Mouse (Mus musculus) thymus, postnatal 14 days (tissue): ENCODE data around the gene B3gat3.
A peak's percentile ranks its signal among the peaks of the same experiment; 100 is the strongest.
"Not testable (repeated sequence)": the region's sequence is repeated elsewhere in the genome, so short reads cannot be mapped to it uniquely, and the experiment has no call there.

ENCODE experiments used
- DNase-seq: peaks from one replicate; pipeline ENCODE4 v3.0.0; 2021

B3gat3 gene

DNA sequence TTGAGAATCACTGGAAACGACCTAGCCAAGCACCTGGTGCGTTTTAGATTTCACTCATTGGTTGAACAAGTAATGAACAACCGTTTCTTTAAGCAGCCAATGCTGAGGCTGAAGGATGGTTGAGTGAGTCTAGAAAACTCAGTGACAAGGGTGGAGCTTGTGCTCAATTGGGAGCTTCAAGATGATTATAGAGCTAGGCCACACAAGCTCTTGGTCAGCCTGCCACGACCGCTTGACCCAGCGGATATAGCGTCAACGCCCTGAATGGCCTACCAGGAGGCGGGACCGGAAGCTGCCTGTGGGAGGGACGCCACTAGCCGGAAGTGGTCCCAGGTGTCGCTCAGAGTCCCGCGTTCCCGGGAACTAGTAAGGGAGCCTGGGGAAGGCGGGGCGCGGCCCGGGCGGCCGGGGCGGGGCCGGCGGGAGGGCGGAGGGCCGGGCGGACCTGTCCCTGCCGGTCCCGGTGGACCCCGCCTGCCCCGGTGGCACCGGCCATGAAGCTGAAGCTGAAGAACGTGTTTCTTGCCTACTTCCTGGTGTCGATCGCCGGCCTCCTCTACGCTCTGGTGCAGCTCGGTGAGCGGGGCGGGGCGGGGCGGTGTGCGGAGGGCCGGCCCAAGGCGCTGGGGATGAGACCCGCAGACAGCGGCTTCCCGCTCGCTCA lies at the start of gene B3gat3:
TSS of gene B3gat3 (plus strand) at position 302 of the 664 bp plus-strand sequence.
- peak; percentile 85 for DNase-seq

DNA sequence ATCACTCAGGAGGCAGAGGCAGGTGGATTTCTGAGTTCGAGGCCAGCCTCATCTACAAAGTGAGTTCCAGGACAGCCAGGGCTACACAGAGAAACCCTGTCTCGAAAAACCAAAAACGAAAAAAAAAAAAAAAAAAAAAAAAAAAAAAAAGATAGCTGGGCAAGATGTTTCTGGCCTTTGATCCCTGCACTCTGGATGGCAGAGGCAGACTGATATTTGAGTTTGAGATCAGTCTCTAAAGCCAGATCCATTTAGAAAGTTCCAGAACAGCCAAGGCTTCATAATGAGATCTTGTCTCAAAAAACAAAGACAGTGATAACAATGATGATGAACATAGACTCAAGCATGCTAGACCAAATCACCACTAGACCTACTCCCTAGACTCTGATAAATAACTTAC lies 49.8 kb upstream of the B3gat3 start:
- DNase-seq = not testable (repeated sequence)

DNA sequence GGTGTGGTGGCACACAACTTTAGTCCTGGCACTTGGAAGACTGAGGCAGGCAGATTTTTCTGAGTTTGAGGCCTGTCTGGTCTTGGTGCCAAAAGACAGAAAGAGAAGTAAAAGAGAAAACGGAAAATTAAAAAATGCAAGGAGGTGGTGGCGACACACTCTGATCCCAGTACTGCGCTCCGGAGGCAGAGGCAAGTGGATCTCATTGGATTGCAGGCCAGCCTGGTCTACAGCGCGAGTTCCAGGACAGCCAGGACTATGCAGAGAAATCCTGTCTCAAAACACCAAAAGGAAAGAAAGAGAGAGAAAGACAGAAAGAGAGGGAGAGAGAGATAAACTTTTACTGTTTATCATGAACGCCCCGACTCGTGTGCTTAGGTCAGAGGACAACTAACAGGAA lies 49.3 kb upstream of the B3gat3 start:
- DNase-seq = no peak

DNA sequence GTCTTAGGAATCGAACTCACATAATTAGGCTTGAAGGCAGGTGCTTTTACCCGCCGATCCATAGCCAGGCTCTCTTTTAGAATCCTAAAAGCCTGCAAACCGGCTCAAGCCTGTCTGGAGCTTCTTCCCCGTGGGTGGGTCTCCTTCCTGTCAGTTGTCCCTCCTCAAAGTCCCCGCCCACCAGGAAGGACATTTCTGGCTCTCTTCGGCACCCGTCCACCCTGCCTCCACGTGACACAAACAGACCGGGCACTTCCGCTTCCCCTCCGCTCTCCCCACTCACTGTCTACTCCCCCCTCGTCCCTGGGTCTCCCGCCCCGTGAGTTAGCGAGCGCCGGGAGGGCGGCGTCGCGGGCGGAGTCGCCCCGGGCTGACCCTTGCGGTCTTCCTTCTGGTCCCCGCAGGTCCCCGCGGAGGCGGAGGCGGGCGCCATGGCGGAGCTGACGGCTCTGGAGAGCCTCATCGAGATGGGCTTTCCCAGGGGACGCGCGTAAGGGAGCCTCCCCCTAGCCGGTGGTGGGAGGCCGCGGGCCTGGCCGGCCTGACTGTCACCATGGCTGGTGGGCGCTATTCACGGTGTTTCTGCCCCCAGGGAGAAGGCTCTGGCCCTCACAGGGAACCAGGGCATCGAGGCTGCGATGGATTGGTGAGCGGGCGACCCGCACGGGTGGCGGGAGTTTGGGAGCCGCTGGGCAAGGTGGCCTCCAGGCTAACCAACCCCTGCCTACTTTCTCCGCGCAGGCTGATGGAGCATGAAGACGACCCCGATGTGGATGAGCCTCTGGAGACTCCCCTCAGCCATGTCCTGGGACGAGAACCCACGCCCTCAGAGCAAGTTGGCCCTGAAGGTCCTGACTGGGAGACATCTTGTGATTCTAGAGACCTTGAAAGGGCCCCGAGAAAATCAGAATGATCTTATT lies 48.6 kb upstream of the B3gat3 start, which contains the start of gene Ubxn1:
TSS of gene Ubxn1 (plus strand) at position 230 of the 920 bp plus-strand sequence.
- DNase-seq = peak; percentile 97

DNA sequence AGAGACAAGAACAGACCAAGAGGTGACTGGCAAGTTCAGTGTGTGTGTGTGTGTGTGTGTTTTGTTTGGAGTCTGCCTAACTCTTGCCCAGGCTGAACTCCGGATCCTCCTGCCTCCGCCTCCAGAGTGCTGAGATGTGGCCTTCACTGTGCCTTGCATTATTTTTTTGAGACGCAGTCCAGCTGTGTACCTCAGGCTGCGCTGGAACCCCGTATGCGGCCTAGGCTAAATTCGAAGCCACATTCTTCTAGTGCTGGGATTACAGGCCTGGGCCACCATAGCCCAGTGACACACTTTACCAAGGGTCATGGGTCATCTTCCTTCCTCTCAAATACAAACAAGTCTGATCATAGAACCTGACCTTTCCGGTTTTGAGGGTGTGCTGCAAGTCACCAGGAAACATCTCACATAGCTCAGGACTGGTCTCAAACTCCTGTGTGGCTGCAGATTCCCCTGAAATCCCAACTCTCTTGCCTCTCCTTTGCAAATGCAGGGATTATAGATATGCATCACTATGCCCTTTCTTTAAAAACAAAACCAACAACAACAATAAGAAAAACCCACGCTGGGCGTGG lies 47.8 kb upstream of the B3gat3 start:
- DNase-seq = no peak

DNA sequence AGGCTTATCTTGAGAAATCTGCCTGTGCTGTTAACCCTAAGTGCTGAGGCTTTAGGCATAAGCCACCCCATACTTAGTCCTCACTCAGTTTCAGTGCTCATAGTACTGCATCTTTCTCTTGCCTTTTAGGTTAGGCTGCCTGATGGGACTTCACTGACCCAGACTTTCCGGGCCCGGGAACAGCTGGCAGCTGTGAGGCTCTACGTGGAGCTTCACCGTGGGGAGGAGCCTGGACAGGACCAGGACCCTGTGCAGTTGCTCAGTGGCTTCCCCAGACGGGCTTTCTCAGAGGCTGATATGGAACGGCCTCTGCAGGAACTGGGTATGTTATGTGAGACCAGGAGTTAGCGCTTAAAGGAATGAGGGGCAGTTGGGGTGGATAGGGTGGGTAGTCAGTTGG lies 45.1 kb upstream of the B3gat3 start:
- DNase-seq = no peak

DNA sequence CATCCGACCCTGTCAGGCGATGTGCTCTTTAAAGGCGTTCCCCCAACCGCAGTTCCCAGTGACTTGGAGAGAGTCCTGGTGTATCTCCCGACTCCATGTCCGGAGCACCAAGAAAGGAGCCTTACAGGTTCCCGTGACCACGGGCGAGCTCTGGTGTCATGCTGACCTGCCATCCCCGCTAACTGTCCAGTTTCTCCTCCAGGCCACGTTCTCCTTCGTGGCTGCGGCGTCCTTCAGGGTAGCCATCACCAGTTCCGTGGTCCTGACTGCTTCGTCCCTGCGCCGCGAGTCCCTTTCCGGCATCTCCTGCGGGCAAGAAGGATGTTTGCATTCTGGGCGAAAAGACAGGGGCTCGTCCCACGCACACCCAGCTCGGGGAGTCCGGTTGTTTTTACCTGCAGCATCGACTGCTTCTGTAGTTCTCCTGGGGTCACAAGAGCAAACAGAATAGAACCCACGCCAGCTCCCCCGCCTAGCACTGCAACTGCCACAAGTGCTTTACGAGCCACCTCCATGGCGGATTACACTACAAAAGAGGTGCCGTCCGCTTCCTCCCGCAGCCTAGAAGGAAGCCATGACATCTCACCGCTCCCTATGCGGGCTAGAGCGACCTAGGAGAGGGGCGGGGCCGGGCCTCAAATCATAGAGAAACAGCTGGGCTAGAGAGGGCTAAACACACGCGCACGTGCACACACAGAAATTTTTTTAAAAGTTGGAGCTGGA lies 39.7 kb upstream of the B3gat3 start, which contains the start of gene Uqcc3:
TSS of gene Uqcc3 (minus strand) at position 613 of the 723 bp plus-strand sequence.
- DNase-seq = peak; percentile 94

DNA sequence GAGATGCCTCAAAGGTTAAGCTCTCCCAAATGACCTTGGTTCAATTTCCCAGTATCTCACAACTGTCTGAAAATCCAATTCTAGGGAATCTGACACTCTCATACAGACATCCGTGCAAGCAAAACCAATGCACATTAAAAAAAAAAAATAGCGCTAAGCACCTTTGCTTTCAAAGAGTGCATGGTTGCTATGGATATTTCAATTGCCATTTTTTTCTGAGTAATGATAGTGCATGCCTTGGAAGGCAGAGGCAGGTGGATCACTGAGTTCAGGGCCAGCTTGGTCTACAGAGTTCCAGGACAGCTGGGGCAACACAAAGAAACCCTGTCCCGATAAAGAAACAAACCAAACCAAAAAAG lies 39.2 kb upstream of the B3gat3 start:
- DNase-seq = no peak

DNA sequence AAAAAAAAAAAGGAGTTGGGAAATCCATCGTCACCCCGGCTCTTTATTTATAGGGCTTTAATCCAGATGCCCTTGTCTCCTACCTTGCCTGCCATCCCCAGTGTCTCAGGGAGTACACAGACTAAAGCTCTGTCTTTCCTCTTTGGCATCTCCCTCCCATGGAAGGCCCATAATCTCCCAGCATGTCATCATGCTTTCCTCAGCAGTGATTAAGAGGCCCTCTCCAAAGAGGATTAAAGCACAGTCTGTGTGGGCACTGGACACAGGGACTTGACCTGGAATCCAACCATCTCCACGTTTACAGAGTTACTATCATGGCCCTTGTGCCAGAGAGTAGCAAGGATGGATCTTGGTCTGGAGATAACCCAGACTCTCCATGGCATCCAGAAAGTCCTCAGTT lies 36.6 kb upstream of the B3gat3 start, which contains the start of the genes Lbhd1 and Gm49403:
TSS of gene Lbhd1 (plus strand) at position 117 of the 400 bp plus-strand sequence.
TSS of gene Gm49403 (plus strand) at position 315 of the 400 bp plus-strand sequence.
- DNase-seq = no peak

DNA sequence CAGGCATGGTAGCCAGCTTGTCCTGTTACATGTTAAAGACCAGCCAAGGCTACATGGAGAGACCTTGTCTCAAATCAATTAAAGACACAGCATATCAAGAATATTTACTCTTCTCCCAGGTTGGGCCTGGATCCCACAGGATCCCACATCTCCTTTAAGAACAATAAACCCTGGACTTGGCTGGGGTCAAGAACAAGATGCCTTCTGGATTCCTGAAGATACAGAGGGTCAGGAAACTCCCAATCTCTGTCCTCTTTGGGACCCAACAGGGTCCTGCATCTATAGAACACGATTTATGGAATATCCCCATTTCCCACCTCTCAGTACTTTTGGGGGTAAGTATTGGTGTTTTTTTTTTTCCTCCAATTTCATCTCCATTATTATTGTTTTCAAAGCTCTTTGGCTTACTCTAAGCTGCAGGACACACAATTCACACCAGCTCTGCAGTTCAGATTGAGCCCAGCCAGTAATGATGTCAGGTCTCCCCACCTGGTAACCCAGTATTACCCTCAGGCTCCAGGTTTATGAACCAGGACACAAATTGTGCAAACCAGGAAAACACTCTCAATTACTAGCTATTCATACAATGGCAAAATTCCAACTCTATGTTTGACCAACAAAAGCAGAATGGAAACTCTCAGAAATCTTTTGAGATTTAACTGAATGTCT lies 33.1 kb upstream of the B3gat3 start:
- no peak for DNase-seq

DNA sequence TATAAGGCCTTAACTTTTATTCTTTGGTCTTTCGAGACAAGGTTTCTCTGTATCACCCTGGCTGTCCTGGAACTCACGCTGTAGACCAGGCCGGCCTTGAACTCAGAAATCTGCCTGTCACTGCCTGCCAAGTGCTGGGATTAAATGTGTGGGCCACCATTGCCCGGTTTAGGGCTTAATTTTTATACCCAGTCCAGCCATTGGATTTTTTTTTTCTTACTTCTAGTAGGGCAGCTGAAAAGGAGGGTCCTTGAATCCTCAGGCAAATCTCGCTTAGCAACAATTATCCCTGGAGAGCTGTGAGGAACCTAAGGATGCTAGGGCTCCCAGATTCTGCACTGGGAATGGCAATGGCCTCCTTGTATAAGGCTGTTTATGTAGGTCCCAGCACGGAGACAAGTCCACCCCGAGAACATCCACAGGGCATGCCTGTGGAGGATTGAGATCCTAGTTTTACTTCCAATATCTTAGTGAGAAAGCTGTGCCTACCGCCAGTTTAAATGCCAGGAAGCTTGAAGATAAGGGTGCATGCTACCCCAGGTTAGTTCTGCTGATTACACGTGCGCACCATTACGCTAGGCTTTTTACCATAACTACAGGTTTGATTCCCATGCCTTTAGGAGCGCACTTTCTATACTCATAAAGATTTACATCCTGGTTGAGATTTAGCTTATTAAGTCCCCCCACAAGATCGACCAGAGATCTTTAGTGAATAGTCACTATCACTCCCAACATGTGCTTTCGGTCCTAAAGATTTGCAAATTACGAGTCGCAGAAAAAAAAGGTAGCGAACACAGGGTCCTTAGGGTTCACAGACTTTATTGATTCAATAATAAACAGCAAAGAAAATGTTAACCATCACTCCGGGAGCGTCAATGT lies 32.4 kb upstream of the B3gat3 start:
- DNase-seq = no peak

DNA sequence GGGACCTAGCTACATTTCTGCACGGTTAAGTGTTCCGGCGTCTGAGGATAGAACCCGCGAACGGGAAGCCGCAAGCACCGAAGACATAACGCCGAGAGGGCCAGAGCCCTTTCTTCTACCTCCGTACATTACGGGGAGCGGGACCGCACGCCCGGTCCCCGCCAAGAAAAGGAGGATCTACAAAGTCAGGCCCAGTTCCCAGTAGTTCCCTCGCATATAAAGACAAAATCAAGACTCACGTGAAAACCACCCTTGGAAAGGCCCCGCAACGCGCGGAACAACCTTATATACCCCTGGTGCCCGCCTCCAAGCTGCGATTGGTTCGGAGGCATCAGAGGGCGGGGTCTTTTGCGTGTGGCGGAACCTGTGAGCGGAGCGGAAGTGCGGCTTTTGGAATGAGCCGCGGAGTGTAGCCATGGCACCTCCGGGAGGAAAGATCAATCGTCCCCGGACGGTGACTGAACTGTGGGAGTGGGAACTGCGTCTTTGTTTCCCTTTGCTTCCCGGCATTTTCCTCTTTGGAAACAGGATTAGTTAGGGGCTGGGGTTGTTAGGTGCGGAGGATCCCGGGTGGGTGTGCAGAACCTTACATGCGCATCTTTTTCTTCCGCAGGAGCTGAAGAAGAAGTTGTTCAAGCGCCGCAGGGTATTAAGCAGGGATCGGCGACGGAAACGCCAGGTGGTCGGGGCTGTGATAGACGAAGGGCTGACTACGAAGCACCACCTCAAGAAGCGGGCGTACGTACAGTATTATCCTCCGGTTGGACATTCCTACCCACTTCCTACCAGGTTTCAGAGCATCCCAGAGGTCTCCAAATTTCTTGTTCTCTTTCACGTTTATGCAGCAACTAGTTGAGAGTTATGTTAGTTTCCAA lies 31.4 kb upstream of the B3gat3 start, which contains the start of the genes 1810009A15Rik and Gm49416:
TSS of gene 1810009A15Rik (plus strand) at position 343 of the 875 bp plus-strand sequence.
TSS of gene Gm49416 (plus strand) at position 416 of the 875 bp plus-strand sequence.
- peak; percentile 97 for DNase-seq

DNA sequence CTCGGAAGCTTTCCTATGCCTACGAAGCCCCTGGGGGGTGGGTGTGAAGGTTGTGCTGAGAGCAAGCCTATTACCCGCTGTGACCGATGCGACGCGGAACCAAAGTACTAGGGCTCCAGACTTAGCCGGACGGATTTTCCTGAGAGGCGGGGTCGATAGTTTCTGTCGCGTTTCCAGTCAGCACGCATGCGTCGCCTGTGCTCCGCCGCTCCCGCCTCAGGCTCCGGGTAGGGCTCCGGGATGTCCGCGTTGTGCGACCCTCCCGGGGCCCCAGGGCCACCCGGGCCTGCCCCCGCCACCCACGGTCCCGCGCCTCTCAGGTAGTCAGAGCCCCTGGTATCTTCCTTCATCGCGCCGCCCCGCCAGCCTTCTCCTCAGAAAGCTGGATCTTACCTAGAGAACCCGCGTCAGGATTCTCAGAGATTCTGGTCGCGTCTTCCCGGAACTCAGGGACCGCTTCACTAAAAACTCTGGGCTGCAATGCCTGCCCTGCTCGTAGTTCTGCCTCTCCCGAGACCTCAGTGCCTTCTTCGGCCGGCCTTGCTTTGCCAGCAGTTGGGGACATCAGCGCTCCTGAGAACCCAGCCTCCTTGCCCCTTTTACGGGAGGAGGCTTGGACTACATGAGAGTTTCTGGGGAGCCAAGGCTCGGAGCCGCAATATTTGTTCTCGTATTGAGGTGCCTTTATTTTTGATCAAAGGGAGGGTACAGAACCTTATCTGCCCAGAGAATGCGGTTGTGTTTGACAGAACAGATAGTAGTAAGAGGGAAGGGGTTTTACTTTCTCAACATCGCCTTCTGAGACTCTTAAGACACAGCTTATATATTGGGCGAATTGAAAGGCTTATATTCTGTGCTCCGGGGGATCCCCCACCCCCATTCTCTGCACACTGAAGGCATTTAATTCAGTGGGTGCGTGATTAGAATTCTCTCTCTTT lies 27.1 kb upstream of the B3gat3 start, which contains the start of gene Ints5:
TSS of gene Ints5 (plus strand) at position 177 of the 938 bp plus-strand sequence.
- peak; percentile 88 for DNase-seq

DNA sequence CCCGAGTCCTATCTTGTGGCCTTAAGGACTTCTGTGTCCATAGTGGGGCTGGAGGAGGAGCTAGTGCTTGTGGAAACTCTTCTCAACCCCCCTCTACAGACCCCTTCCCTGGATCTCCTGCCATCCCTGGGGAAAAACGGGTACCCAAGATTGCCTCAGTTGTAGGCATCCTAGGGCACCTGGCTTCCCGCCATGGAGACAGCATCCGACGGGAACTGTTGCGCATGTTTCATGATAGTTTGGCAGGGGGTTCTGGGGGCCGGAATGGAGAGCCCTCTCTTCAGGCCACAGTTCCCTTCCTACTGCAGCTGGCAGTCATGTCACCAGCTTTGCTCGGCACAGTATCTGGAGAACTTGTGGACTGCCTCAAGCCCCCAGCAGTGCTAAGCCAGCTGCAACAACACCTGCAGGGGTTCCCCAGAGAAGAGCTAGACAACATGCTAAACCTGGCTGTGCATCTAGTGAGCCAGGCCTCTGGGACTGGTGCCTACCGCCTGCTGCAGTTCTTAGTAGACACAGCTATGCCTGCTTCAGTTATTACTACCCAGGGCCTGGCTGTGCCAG lies 24.7 kb upstream of the B3gat3 start:
- no peak for DNase-seq

DNA sequence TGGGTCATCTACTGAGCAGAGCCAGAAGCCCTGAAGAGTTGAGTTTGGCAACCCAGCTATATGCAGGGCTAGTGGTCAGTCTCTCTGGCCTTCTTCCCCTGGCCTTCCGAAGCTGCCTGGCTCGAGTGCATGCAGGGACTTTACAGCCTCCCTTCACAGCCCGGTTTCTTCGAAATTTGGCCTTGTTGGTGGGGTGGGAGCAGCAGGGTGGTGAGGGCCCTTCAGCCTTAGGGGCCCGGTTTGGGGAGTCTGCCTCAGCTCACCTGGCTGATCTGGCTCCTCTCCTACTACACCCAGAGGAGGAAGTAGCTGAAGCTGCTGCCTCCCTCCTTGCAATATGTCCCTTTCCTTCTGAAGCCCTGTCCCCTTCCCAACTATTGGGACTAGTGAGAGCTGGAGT lies 23.9 kb upstream of the B3gat3 start:
- not testable (repeated sequence) for DNase-seq

DNA sequence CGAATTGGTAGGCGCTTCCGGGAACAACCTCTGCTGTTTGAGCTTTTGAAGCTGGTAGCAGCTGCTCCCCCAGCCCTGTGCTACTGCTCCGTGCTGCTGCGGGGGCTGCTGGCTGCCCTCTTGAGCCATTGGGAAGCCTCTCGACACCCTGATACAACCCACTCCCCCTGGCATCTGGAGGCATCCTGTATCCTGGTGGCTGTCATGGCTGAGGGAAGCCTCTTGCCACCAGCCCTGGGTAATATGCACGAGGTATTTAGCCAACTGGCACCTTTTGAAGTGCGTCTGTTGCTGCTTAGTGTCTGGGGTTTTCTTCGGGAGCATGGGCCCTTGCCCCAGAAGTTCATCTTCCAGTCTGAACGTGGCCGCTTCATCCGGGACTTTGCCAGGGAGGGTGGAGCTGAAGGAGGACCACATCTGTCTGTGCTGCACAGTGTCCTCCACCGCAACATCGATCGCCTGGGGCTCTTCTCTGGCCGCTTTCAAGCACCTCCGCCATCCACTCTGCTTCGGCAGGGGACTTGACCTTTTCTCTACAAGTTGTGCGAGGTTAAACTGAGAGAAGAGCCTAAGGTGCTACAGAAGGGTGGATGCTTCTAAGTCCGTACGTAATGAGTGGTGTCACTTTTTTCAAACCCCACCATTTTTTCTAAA lies 22.8 kb upstream of the B3gat3 start:
- DNase-seq = peak; percentile 37

DNA sequence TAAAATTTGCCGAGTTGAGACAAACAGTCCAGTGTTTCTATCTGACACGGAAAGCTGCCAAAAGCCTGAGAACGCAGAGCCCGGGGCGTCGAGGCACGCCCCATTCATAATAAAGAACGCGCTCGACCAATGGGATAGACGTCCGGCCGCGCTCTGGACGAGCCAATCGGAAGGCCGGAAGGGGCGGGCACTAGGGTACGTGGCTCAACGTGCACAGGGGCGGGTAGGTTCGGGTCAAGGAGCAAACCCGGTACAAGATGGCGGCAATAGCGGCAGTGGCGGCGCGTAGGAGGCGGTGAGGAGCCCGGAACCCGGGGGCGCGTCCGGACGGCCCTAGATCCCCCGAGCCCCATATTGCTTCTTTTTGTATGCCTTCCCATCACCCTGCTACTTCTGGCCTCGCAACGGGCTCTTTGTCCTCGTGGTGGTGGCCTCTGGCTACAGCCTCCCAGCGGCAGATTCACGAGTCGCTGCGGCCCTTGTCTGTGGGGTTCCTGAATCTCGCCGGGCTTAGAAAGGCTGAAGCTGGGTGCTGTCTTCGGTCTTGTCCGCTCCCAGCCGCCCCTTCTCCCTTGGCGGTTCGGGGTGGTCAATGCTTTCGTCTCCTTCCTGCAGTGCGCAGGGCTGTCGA lies 22.2 kb upstream of the B3gat3 start, which contains the start of gene Ganab:
TSS of gene Ganab (plus strand) at position 207 of the 631 bp plus-strand sequence.
- DNase-seq = peak; percentile 96
